Mouse (Mus musculus) liver (tissue): ENCODE results near the gene Cntrl.

ENCODE experiments used
- DNase-seq: peaks from one replicate; pipeline ENCODE4 v3.0.0-alpha.2; 2020; ENCODE audit warnings: mixed read lengths

The Cntrl gene

GRCm38 (mm10) chr2:35109141-35109923 lies at the start of gene Cntrl:
Gene Cntrl, plus strand, starts transcription at chr2:35109492.
- DNase-seq, result peak; percentile 97

GRCm38 (mm10) chr2:35060256-35060655 lies 49.0 kb upstream of the Cntrl start:
- no peak for DNase-seq

DNA sequence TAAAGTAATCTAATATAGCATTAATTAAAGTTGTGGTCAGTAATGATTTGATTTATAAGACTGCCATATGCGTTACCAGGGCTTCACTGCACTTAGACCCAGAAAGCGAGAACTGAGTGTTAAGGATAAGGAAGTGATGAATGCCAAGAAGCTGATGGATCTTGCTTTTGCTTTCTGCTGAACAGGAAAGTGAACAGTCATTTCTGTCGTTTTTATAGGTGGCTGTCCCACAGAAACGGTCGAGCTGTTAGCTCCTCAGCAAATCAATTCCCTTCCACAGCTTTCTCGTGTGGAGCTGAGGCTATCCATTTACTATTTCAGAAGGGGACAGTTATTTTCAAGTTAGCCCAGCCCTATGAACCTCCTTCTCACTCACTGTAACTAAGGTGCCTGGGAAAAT lies 48.4 kb upstream of the Cntrl start:
- no peak for DNase-seq

GRCm38 (mm10) chr2:35061338-35061737 lies 48.0 kb upstream of the Cntrl start, which contains the start of gene Hc:
Gene Hc, minus strand, starts transcription at chr2:35061438.
- DNase-seq, result no peak

DNA sequence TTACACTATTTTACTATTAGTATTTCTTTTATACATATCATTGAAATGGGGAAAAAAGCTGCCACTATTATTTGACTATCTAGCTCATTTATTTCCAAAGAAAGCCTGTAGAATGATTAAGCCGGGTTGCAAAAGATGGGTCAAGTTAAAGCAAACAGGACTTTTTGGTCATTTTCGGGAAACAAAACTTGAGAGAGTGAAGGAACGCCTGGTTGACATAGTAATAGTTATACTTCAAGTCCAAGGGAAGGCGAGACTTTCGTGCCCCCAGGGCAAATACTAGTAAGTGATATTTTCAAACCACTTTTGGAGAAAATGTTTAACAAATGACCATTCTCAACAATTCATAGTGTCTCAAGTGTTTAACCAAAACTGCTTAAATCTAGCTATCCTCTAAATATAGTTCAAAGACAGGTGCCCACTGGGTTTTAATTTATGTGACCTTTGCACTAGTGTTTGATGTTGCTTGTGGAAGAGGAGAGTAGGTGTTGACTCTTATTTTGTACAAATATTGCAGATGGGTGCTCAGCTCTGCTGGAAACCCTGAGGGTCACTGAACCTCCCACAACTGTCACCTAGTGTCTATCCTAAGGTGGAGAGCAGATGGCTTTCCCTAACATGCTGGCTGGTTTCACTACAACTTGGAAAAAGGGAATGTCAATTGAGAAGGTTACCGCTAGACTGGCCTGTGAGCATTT lies 45.8 kb upstream of the Cntrl start:
- no peak for DNase-seq

DNA sequence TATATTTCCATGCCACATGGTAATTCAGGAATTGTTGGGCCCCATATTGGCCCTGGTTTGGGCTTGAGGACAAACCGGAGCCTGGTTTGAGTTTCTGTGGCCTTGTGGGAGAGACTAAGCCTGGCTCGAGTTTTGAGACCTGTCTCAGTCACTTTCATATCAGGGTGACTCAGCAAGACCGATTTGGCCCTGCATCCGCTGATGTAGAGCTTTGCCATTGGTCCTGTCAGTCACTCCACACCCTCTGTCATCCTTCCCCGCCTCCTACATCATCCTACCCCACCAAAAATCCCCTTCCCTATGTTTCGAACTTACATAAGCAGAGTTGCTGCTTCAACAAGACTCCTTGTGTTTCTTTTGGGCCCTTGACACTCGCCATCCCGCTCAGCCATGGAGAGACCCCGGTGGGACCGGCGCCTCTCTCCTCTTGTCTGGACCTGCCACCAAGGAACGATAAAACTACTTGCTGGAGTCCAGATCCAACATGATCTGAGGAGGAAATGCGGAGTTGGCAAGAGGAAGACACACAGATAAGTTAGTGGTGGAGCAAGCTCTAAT lies 42.7 kb upstream of the Cntrl start:
- no peak for DNase-seq

DNA sequence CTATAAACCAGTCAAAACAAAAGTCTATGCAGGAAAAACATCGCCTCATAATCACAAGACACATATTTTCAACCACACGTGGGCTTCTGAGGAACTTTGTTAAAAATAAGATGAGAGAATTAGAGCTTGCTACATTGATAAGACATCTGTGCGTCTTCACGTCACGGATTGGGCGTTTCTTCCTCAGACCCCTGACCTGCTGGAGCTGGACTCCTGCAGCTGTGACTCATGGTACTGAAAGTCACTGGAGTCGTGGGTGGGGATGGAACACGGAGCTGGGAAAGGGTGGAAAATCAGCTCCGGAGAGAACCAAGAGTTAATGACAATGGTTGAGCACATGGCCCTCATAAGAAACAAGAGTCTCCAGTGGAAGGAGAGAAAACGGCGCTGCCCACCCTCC lies 42.2 kb upstream of the Cntrl start:
- DNase-seq, result no peak

- no peak for DNase-seq
These were observed 40.2 kb upstream of the Cntrl start for GRCm38 (mm10) chr2:35069124-35069523.

DNA sequence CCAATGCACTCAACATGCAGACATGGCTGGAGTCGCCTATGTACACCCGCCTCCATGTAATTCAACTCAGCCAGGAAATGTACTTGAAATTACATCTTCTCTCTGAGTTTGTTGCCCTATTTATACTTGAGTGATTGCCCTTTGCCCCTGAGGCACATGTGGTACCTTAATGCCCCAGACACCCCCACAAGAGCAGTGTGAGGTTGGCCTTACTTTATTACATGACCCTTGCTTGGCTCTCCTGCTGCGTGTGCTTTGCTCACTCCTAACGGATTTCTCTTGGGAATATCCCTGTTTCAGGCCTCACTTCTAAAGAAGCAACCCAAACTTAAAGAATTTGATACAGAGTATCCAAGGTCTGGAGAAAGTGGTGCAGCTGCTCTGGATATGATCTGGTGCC lies 39.0 kb upstream of the Cntrl start:
- no peak for DNase-seq

- DNase-seq, result no peak
These were observed 36.7 kb upstream of the Cntrl start for GRCm38 (mm10) chr2:35072547-35072946.

DNA sequence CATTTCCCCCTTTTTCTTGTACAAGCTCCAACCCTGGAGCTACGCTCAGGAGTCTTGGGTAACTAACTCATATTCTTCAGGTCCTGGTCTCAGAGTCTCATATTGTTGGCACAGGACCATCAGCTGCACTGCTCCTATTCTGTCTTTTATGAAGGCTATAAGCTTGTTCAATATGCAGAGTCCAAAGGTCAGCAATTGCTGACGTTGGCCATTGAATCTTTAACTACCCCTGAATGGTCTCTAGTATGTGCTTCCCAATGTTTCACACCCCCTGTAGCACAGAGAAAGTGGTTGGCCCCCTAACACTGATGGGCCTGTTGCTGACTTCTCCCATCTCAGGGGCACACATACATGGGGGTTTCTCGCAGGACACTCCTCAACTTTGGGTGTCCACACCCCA lies 35.0 kb upstream of the Cntrl start:
- no peak for DNase-seq

GRCm38 (mm10) chr2:35079166-35079565 lies 30.1 kb upstream of the Cntrl start:
- DNase-seq, result no peak

- no peak for DNase-seq
These were observed 21.9 kb upstream of the Cntrl start for GRCm38 (mm10) chr2:35087418-35087817.

DNA sequence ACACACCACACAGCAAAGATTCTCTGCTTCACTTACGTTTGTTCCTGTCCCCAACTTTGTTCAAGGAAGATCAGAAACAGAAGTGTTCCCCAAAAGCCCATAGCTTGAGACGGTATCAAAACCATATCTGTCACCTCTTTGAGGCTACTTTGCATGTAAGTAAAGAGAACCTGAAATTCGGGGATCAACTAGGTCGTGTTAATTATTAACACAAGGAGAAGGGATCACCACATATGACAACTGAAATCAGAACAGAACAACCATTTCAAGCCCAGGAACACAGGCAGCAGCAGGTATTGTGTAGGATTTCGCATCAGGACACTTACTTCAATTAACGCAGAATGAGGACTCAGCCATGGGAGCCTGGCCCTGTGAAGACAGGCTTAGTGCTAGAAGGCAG lies 8.8 kb upstream of the Cntrl start:
- DNase-seq, result no peak

DNA sequence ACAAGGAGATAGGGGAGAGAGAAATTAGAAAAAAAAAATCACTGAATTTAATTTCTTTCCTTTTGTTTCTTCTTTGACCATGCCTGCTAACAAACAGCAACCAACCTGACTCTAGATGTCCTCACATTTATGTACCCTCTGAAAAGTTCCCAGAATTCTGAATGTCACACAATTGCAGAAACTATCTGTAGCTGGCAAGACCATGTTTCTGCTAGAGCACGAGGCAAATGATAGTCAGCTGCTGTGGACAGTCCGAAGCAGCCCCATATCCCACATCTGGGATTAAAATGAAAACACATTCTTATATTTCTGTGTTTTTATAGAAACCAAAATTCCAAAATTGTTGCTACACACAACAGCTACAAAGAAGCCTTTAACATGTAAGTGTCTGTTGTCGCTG lies 7.8 kb upstream of the Cntrl start, which contains the start of gene AI182371:
TSS of gene AI182371 (minus strand) at position 101 of the 400 bp plus-strand sequence.
- DNase-seq, result no peak

DNA sequence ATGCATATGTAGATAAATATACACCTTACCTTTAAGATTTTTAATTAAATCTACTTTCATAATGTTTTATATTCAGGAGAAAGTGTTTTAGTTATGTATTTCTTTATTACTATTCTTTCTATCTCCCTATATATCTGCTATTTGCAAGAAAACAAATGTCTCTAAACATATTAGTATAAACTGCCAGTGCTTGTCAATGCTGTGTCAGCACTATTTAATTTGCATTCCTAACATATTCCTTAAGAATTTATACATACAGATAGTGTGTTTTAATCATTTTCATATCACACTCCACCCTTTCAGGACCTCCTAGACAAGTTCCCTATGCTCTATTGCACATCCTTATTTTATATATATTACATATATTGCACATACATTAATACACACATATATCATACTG lies 6.5 kb upstream of the Cntrl start:
- DNase-seq, result no peak

GRCm38 (mm10) chr2:35103558-35103957 lies 5.7 kb upstream of the Cntrl start:
- DNase-seq, result peak; percentile 16

GRCm38 (mm10) chr2:35104843-35105242 lies 4.4 kb upstream of the Cntrl start:
- DNase-seq, result no peak

DNA sequence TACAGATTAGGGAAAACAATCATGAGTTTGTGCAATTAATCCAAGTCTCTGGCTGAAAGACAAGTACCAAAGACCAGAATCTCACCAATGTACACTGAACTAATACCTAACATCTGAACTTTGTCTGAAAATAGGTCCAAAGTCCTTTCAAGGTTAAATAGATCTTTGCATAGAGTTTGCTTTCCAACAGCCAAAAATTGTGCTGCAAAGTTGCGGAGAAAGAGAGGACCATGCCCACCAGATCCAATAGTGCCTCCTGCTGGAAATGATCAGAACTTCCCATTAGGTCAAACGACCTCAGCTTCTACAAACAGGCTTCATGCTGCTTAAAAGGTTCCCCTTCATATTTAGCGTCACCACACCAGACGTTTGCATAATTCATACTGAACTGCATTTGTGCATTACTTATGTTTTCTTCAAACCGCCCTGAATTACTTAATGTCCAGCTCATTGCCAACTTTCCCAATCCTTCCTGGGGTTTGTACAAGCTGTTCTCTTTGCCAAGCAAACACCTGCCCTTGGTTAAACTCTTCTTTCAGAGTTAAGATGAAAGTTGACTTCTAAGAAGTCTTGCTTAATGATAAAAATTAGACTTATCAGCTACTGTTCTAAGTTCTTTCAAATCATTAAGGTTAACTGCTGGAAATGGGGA lies 1.2 kb upstream of the Cntrl start:
- peak; percentile 15 for DNase-seq

DNA sequence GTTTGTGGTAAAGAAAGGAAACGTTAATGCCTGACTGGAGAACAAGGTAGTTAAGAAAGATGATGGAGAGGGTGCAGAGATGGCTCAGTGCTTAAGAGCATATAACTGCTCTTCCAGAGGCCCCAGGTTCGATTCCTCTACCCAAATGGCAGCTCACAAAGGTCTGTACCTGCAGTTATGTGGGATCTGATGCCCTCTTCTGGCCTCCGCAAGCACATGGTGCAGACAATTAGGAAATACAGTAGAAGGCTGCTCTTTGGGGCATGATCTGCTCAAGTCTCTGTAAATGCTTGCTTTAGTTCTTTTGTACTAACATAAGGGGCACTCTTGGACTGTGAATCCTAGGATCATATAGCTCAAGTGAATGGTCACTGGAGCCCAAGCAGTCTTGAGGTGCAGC lies 580 bp upstream of the Cntrl start:
- DNase-seq, result peak; percentile 58

DNA sequence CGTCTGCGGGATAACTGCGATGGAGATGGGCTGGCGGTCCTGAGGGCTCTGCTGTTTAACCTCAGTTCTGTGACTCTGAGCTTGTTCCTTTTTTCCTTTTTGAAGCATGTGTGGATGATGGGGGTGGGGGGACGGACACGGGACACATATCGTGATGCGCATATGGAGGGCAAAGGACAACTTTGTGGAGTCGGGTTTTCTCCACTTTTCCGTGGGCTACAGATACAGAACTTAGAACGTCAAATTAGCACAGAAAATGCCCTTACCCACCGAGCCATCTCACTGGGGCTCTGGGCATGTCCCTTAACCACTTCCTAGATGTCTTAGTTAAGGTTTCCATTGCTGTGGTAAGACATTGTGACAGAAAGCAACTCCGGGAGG lies 622 bp downstream of the Cntrl start:
- no peak for DNase-seq

GRCm38 (mm10) chr2:35110521-35110920 lies 1.2 kb downstream of the Cntrl start:
- no peak for DNase-seq

DNA sequence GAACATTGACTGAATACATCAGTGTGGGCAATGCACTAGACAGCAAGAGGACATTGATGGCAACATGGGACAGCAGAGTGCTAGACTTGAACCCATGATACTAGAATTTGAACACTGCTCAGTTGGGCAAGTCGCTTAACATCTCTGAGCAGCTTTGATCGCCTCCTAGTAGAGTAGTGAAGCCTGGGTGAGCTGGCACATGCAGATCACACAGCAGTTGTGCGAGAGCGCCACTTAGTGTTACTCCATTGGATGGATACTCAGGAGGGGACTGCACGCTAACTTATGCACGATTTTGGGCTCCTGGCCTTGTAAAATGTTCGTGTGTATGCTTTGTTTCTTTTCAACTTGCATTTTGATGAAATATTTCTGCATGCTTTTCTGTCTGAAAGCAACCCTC lies 15.4 kb downstream of the Cntrl start:
- DNase-seq, result peak; percentile 13

DNA sequence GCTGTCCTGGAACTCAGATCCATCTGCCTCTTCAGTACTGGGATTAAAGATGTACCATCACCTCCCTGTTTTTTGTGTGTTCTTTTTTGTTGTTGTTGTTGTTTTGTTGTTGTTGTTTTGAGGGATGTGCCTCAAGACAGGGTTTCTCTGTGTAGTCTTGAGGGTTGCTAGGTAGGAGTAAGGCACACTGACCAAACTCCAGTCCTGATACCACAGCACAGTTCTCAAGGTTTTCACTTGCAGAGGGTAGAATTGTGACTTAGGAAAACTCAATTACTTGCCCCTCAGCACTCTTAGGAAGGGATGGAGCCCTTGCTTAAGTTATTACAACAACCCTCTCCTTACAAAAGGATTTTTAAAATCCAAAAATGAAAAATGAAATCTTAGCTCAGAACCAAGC lies 22.2 kb downstream of the Cntrl start:
- no peak for DNase-seq
